Mouse (Mus musculus) MEL (cell line): ENCODE measurements around the gene Nell2. TPM values are rescaled to one million over a fixed set of nuclear protein-coding genes. Genes with fewer than 3 reads are reported as not detected.

ENCODE experiments used
- DNase-seq: peaks from one replicate; pipeline ENCODE4 v3.0.0; 2011; ENCODE audit warnings: low read depth, low spot score
- H3K27ac ChIP-seq: 2 replicates; pipeline ENCODE4 v1.5.1; 2012; ENCODE audit warnings: low read depth, mild to moderate bottlenecking, control low read depth, low read length, moderate library complexity; ENCODE audit not compliant: control insufficient read depth
- H3K27me3 ChIP-seq, 2 experiments: fragments of 150-350 bp in 1 of 2; sonication (generic) in 1 of 2; 2 replicates each; pipeline ENCODE4 v1.6.1; 2012; ENCODE audit warnings: low read length in 2 of 2, mild to moderate bottlenecking in 2 of 2, improper control_type of control experiment in 1 of 2, moderate library complexity in 1 of 2; ENCODE audit not compliant: insufficient read depth in 2 of 2, control insufficient read depth in 1 of 2
- H3K36me3 ChIP-seq, 2 experiments: 2 replicates each; pipeline ENCODE4 v1.6.1; 2012 to 2014; ENCODE audit warnings: low read length in 2 of 2, improper control_type of control experiment in 1 of 2, inconsistent platforms in 1 of 2, mild to moderate bottlenecking in 1 of 2; ENCODE audit not compliant: insufficient read depth in 2 of 2, control insufficient read depth in 1 of 2
- H3K4me1 ChIP-seq, 2 experiments: fragments of 150-350 bp in 1 of 2; sonication (generic) in 1 of 2; 2 replicates each; pipeline ENCODE4 v1.6.1; 2012; ENCODE audit warnings: low read length in 2 of 2, improper control_type of control experiment in 1 of 2, mild to moderate bottlenecking in 1 of 2; ENCODE audit not compliant: insufficient read depth in 2 of 2, control insufficient read depth in 1 of 2
- H3K4me3 ChIP-seq, 2 experiments: fragments of 150-350 bp in 1 of 2; sonication (generic) in 1 of 2; 2 replicates each; pipeline ENCODE4 v1.5.1; 2012; ENCODE audit warnings: low read depth in 2 of 2, low read length in 2 of 2, mild to moderate bottlenecking in 2 of 2, moderate library complexity in 2 of 2, control low read depth in 1 of 2, improper control_type of control experiment in 1 of 2; ENCODE audit not compliant: control insufficient read depth in 1 of 2, insufficient read depth in 1 of 2
- H3K79me2 ChIP-seq: 2 replicates; pipeline ENCODE4 v1.6.1; 2012; ENCODE audit warnings: mild to moderate bottlenecking, low read length, moderate library complexity; ENCODE audit not compliant: control insufficient read depth, poor library complexity, insufficient read depth
- H3K9ac ChIP-seq: 2 replicates; pipeline ENCODE4 v1.6.1; 2012; ENCODE audit warnings: low read depth, mild to moderate bottlenecking, control low read depth, low read length, moderate library complexity; ENCODE audit not compliant: control insufficient read depth, poor library complexity, severe bottlenecking
- H3K9me3 ChIP-seq: fragments of 150-350 bp; sonication (generic); replicated peaks from 2 replicates; pipeline ENCODE4 v1.6.1; 2012; ENCODE audit warnings: mild to moderate bottlenecking, low read length, improper control_type of control experiment, moderate library complexity; ENCODE audit not compliant: insufficient read depth
- BHLHE40 ChIP-seq: IDR thresholded peaks from 2 replicates; pipeline ENCODE4 v1.6.1; 2012; ENCODE audit warnings: low read depth, mild to moderate bottlenecking, inconsistent platforms, low read length, improper control_type of control experiment, borderline replicate concordance
- CHD1 ChIP-seq: IDR thresholded peaks from 2 replicates; pipeline ENCODE4 v1.6.1; 2012; ENCODE audit warnings: low read depth, mild to moderate bottlenecking, inconsistent platforms, low read length, improper control_type of control experiment
- CHD2 ChIP-seq: IDR thresholded peaks from 2 replicates; pipeline ENCODE4 v1.6.1; 2011; ENCODE audit warnings: low read length, improper control_type of control experiment
- E2F4 ChIP-seq: IDR thresholded peaks from 2 replicates; pipeline ENCODE4 v1.6.1; 2011; ENCODE audit warnings: low read depth, low read length, improper control_type of control experiment, borderline replicate concordance
- ELF1 ChIP-seq: IDR thresholded peaks from 2 replicates; pipeline ENCODE4 v1.6.1; 2014; ENCODE audit warnings: low read depth, mild to moderate bottlenecking, inconsistent platforms, low read length, improper control_type of control experiment, moderate library complexity
- GABPA ChIP-seq: IDR thresholded peaks from 2 replicates; pipeline ENCODE4 v1.6.1; 2012; ENCODE audit warnings: low read depth, mild to moderate bottlenecking, inconsistent platforms, low read length, improper control_type of control experiment, moderate library complexity
- HCFC1 ChIP-seq: IDR thresholded peaks from 2 replicates; pipeline ENCODE4 v1.6.1; 2012; ENCODE audit warnings: low read depth, mild to moderate bottlenecking, inconsistent platforms, low read length, improper control_type of control experiment, moderate library complexity
- JUND ChIP-seq: IDR thresholded peaks from 2 replicates; pipeline ENCODE4 v1.6.1; 2011; ENCODE audit warnings: low read depth, mild to moderate bottlenecking, improper control_type of control experiment, low read length
- KAT2A ChIP-seq: conservative IDR thresholded peaks from 2 replicates; pipeline ENCODE4 v1.6.1; 2012; ENCODE audit warnings: low read depth, low read length, improper control_type of control experiment, inconsistent platforms
- MAFK ChIP-seq: IDR thresholded peaks from 2 replicates; pipeline ENCODE4 v1.6.1; 2011; ENCODE audit warnings: low read depth, mild to moderate bottlenecking, low read length, improper control_type of control experiment, borderline replicate concordance
- MAX ChIP-seq: IDR thresholded peaks from 2 replicates; pipeline ENCODE4 v1.6.1; 2011; ENCODE audit warnings: low read length, improper control_type of control experiment
- MAZ ChIP-seq: IDR thresholded peaks from 2 replicates; pipeline ENCODE4 v1.6.1; 2012; ENCODE audit warnings: low read depth, mild to moderate bottlenecking, inconsistent platforms, low read length, improper control_type of control experiment
- MXI1 ChIP-seq: IDR thresholded peaks from 2 replicates; pipeline ENCODE4 v1.6.1; 2011; ENCODE audit warnings: mild to moderate bottlenecking, low read depth, low read length, improper control_type of control experiment
- MYC ChIP-seq: IDR thresholded peaks from 2 replicates; pipeline ENCODE4 v1.6.1; 2011; ENCODE audit warnings: low read depth, mild to moderate bottlenecking, low read length, improper control_type of control experiment, moderate library complexity
- NRF1 ChIP-seq: IDR thresholded peaks from 2 replicates; pipeline ENCODE4 v1.6.1; 2014; ENCODE audit warnings: low read depth, mild to moderate bottlenecking, inconsistent platforms, low read length, improper control_type of control experiment, moderate library complexity; ENCODE audit not compliant: poor library complexity, insufficient read depth, severe bottlenecking
- POLR2A ChIP-seq, 2 experiments: IDR thresholded peaks; 2 replicates each; pipeline ENCODE4 v1.6.1; 2011 to 2012; ENCODE audit warnings: low read length in 2 of 2, mild to moderate bottlenecking in 2 of 2, control low read depth in 1 of 2, improper control_type of control experiment in 1 of 2, low read depth in 1 of 2, moderate library complexity in 1 of 2; ENCODE audit not compliant: control insufficient read depth in 1 of 2, insufficient read depth in 1 of 2, poor library complexity in 1 of 2
- POLR2AphosphoS2 ChIP-seq: IDR thresholded peaks from 2 replicates; pipeline ENCODE4 v1.6.1; 2011; ENCODE audit warnings: low read length, improper control_type of control experiment
- POLR2AphosphoS5 ChIP-seq: IDR thresholded peaks from 2 replicates; pipeline ENCODE4 v1.6.1; 2012; ENCODE audit warnings: low read depth, borderline replicate concordance, mild to moderate bottlenecking, inconsistent platforms, low read length, moderate library complexity, mixed read lengths
- TBP ChIP-seq: IDR thresholded peaks from 2 replicates; pipeline ENCODE4 v1.8.0; 2011; ENCODE audit warnings: low read depth, low read length, improper control_type of control experiment
- TCF12 ChIP-seq: IDR thresholded peaks from 2 replicates; pipeline ENCODE4 v1.6.1; 2014; ENCODE audit warnings: low read depth, mild to moderate bottlenecking, inconsistent platforms, low read length, improper control_type of control experiment, moderate library complexity
- USF1 ChIP-seq: IDR thresholded peaks from 2 replicates; pipeline ENCODE4 v1.6.1; 2014; ENCODE audit warnings: low read depth, mild to moderate bottlenecking, inconsistent platforms, low read length, improper control_type of control experiment, moderate library complexity
- ZC3H11A ChIP-seq: IDR thresholded peaks from 2 replicates; pipeline ENCODE4 v1.6.1; 2012; ENCODE audit warnings: low read depth, mild to moderate bottlenecking, inconsistent platforms, low read length, improper control_type of control experiment
- ZKSCAN1 ChIP-seq: IDR thresholded peaks from 2 replicates; pipeline ENCODE4 v1.6.1; 2012; ENCODE audit warnings: low read depth, mild to moderate bottlenecking, inconsistent platforms, low read length, improper control_type of control experiment, moderate library complexity
- ZMIZ1 ChIP-seq: IDR thresholded peaks from 2 replicates; pipeline ENCODE4 v1.6.1; 2012; ENCODE audit warnings: low read depth, mild to moderate bottlenecking, inconsistent platforms, low read length, improper control_type of control experiment, moderate library complexity
- ZNF384 ChIP-seq: IDR thresholded peaks from 2 replicates; pipeline ENCODE4 v1.6.1; 2012; ENCODE audit warnings: low read depth, mild to moderate bottlenecking, inconsistent platforms, low read length, improper control_type of control experiment
- polyA plus RNA-seq, 2 experiments: library from polyadenylated mRNA; stranded (reverse) in 1 of 2; unstranded in 1 of 2; fragments of >175 nt in 1 of 2; fragments of >200 nt in 1 of 2; gene quantifications; 2 replicates each; pipeline versions ENCODE4 v1.2.1 to v1.2.4; 2012; ENCODE audit warnings: low replicate concordance in 2 of 2, low read depth in 1 of 2; ENCODE audit not compliant: insufficient read length in 2 of 2, insufficient read depth in 1 of 2, missing spikeins in 1 of 2
- total RNA-seq: library from RNA; depleted of rRNA; stranded (reverse); fragments of 300-350 nt; gene quantifications from 2 replicates; pipeline ENCODE4 v1.2.3, GENCODE M21; 2012

Gene Nell2
- total and polyA plus RNA-seq, 3 experiments, result not detected

DNA sequence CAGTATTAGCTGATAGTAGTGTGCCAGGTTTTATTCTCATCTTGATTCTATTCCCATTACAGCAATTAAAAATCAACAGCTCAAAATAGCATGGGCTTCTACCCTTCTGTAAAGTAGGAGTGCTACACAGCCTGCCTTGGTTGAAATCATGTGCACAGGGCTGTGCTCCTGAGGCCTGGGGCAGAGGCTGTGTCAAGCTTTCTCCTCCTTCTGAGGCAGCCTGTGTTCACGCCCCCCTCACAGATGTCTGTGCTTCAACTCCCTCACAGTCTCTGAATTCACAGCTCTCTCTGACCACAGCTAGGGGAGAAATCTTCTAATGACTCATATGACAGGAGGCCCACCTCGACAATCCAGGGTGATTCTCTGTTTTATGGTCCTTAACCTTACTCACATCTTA, 197.4 kb downstream of the Nell2 start:
- Histone ChIP-seq H3K9ac (no peak overlapping the region), H3K36me3 (no peaks in the 10 kb centered on the region), H3K27me3 (no peaks in the 10 kb centered on the region), H3K4me1 (no peaks in the 10 kb centered on the region), H3K4me3 (no peak overlapping the region), H3K79me2 (no peaks in the 10 kb centered on the region), H3K27ac (no peak overlapping the region), H3K9me3 (no peaks in the 10 kb centered on the region)
- TF ChIP-seq ELF1, result no peak
- TF ChIP-seq BHLHE40, result no peak
- TF ChIP-seq POLR2AphosphoS5, result no peak
- TF ChIP-seq MYC, result no peak
- no peak for TF ChIP-seq HCFC1
- TF ChIP-seq KAT2A, result no peak
- TF ChIP-seq TBP, result no peak
- no peak for TF ChIP-seq MAZ
- TF ChIP-seq MXI1, result no peak
- no peak for TF ChIP-seq GABPA
- DNase-seq, result no peak

DNA sequence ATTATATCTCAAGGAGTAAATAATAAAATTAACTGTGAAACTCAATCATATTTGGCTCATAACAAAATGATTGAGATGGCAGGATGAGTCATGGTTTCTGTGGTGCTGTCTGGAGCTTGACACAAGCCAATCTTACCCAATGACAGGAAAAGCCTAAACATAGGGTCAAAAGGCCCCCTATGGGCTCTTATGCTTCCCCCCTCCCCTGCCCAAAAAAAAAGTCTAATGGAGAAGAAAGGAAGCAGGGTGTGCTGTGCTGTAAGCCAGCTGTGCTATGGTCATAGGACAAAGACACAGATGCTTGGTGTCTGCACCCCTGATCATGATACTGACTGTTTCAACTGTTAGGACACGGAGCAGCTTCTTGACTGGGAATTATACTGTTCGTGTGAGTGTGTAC, 205.6 kb downstream of the Nell2 start:
- H3K9me3 ChIP-seq, result no peaks in the 10 kb centered on the region; the same call in 1 of the 2 replicates
- TF ChIP-seq E2F4, result no peak
- no peak for TF ChIP-seq ZMIZ1
- TF ChIP-seq BHLHE40, result no peak
- no peak for TF ChIP-seq POLR2A (IDR thresholded peaks at IDR 0.05; ENCODE audit: control insufficient read depth in 1 of 2, insufficient read depth in 1 of 2, low read depth in 1 of 2, low read length in 2 of 2, poor library complexity in 1 of 2)

DNA sequence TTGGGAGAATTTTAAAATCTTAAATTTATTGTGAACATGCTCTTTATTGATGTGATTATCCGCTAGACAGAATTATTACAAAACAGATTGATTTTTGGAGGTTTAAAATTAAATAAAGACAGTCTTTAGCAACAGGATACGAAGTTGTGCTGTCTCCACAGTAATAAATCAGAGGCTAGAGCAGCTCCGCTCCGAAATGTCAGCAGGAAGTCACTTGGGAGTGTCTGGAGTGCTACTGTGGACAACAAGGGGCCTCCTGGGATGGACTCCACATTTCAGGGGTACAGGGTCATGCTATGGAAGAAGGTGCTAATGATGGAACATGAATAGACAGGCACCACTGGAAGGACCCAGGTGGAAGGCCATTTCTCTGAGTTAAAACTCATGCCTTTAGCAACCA, 211.7 kb downstream of the Nell2 start:
- no peaks in the 10 kb centered on the region for H3K4me1 ChIP-seq
- no peaks in the 10 kb centered on the region; the same call in none of the 2 replicates for H3K9me3 ChIP-seq
- no peak overlapping the region for H3K27ac ChIP-seq
- no peaks in the 10 kb centered on the region for H3K79me2 ChIP-seq
- H3K36me3 ChIP-seq, result no peaks in the 10 kb centered on the region
- no peaks in the 10 kb centered on the region for H3K27me3 ChIP-seq
- TF ChIP-seq MAZ, result no peak
- no peak for TF ChIP-seq JUND
- TF ChIP-seq NRF1, result no peak
- no peak for TF ChIP-seq MYC
- TF ChIP-seq MAFK, result no peak
- no peak for TF ChIP-seq KAT2A
- no peak for TF ChIP-seq BHLHE40
- no peak for TF ChIP-seq TCF12
- TF ChIP-seq ZKSCAN1, result no peak
- no peak for TF ChIP-seq ZNF384
- TF ChIP-seq MAX, result no peak
- TF ChIP-seq POLR2AphosphoS2, result no peak
- TF ChIP-seq GABPA, result no peak
- no peak for TF ChIP-seq MXI1
- TF ChIP-seq CHD2, result no peak
- no peak for TF ChIP-seq USF1
- no peak for TF ChIP-seq POLR2AphosphoS5
- no peak for TF ChIP-seq ZC3H11A
- TF ChIP-seq HCFC1, result no peak
- no peak for TF ChIP-seq CHD1
- no peak overlapping the region for H3K4me3 ChIP-seq
- no peak overlapping the region for H3K9ac ChIP-seq
- DNase-seq, result no peak

More for the DNA sequence above, 205.6 kb downstream of the Nell2 start:
- Histone ChIP-seq H3K4me3 (no peak overlapping the region), H3K36me3 (no peaks in the 10 kb centered on the region), H3K27me3 (no peaks in the 10 kb centered on the region), H3K9ac (no peak overlapping the region), H3K79me2 (no peaks in the 10 kb centered on the region), H3K27ac (no peak overlapping the region), H3K4me1 (no peaks in the 10 kb centered on the region)
- no peak for DNase-seq
